Mouse (Mus musculus): ENCODE data around the gene Gcnt3.

Gcnt3 gene

GRCm38 (mm10) chr9:70003516-70003915, 34.4 kb downstream of the Gcnt3 start:
- no peak for DNase-seq (ENCODE audit: low spot score)

- peak; percentile 30 for DNase-seq (ENCODE audit: low spot score)
Measured at GRCm38 (mm10) chr9:69999318-69999717, 38.6 kb downstream of the Gcnt3 start.

- no peak for DNase-seq (ENCODE audit: low spot score)
Measured at GRCm38 (mm10) chr9:69994547-69994946, 43.3 kb downstream of the Gcnt3 start.

- DNase-seq (ENCODE audit: low spot score): no peak
Measured at GRCm38 (mm10) chr9:69993479-69993878, 44.4 kb downstream of the Gcnt3 start.

- no peak for DNase-seq (ENCODE audit: low spot score)
Measured at GRCm38 (mm10) chr9:69992841-69993277, 45.0 kb downstream of the Gcnt3 start.

GRCm38 (mm10) chr9:69990346-69990745, 47.5 kb downstream of the Gcnt3 start:
- DNase-seq (ENCODE audit: low spot score): peak; percentile 39

- DNase-seq (ENCODE audit: low spot score): peak; percentile 98
Measured at GRCm38 (mm10) chr9:69989303-69990121, 48.4 kb downstream of the Gcnt3 start, which contains the start of gene Bnip2. Gene Bnip2, plus strand, starts transcription at chr9:69989466.

GRCm38 (mm10) chr9:69988706-69989302, 49.1 kb downstream of the Gcnt3 start:
- no peak for DNase-seq (ENCODE audit: low spot score)

- DNase-seq (ENCODE audit: low spot score): peak; percentile 87
Measured at GRCm38 (mm10) chr9:69987579-69987978, 50.3 kb downstream of the Gcnt3 start.

GRCm38 (mm10) chr9:69986571-69986970, 51.3 kb downstream of the Gcnt3 start:
- DNase-seq (ENCODE audit: low spot score): no peak

- no peak for DNase-seq (ENCODE audit: low spot score)
Measured at GRCm38 (mm10) chr9:69986063-69986462, 51.8 kb downstream of the Gcnt3 start.

- no peak for DNase-seq (ENCODE audit: low spot score)
Measured at GRCm38 (mm10) chr9:69985526-69985925, 52.4 kb downstream of the Gcnt3 start.
